Mouse (Mus musculus): ENCODE measurements around the gene Sbf2. TPM values are rescaled to one million over a fixed set of nuclear protein-coding genes. Genes with fewer than 3 reads are reported as not detected.

Sbf2 gene
- polyA plus RNA-seq, 1 experiment from 2014 or later, result 35.4 TPM

DNA sequence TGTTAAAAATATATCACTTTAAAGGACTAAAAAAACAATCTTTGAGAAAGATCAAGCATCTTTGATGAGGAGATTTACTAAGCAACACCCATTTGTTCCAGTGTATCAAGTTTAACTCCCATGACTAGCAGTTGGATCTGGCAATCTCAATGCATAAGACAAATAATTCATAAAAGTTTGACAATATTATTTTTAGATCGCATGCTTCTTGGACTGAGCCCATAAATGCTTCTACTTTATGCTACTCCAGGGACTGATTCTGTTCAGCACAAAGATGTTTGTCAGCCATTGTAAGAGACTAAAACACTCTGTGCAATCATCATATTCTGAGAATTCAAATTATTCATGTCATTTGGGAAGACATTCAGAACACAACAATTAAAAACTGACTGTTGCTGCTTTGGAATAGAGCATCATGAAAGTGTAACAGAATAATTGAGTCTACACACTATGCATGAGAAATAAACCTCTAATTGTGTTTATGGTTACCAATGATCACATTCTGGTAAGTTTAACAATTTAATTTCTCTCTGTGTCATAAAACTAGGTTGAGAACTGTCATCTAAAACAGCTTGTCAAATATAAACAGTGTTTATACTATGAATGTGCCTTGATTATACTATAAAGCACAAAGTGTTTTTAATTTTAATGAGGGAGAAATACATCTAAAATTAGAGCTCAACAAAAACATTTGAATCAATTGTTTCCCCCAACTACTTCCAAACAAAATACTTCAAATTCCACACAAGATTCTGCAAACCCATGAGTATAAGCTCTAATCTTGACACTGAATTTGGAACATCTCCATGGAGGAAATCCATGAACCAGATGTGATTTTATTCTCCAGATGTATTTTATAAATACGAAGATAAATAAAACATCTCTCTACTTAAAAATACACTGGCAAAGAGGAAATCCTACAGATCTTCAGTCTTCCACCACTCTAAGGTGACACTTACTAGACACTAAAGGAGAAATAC, 98.2 kb downstream of the Sbf2 start:
- Histone ChIP-seq H3K36me3 (ENCODE audit: control insufficient read depth, insufficient read depth, low read length) (no peaks in the 10 kb centered on the region), H3K27me3 (ENCODE audit: control insufficient read depth, insufficient read depth, low read length) (no peaks in the 10 kb centered on the region), H3K4me2 (no peak overlapping the region), H3K9ac (ENCODE audit: low read depth, low read length) (no peak overlapping the region), H3K4me3 (ENCODE audit: low read depth, low read length) (no peak overlapping the region), H3K4me1 (ENCODE audit: control insufficient read depth, insufficient read depth, low read length) (no peaks in the 10 kb centered on the region), H3K27ac (ENCODE audit: low read depth, low read length) (no peak overlapping the region), H3K9me3 (replicated peaks; ENCODE audit: control insufficient read depth, low read length) (no peaks in the 10 kb centered on the region)
- 88% methylated on average over 2 of the region's 2 CpGs for WGBS (ENCODE audit: insufficient replicate concordance)
- ATAC-seq (replicated peaks; ENCODE audit: insufficient number of reproducible peaks, low FRiP score, low TSS enrichment), result no peak

DNA sequence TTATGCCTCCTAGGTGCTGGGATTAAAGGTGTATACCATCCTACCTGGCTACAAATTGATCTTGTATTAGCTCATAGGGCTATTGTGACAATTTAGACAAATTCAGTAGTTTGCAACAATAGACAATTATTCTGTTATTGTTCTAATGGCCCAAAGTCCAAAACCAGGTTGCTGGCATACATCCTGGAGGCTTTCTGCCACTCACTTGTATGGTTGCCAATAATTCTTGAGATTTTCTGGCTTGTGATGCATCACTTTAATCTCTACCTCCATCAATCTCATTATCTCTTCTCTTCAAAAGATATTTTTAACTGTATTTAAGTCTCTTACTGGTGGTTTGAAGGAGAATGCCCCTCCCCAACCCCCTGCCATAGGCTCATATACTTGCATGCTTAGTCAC, 100.6 kb downstream of the Sbf2 start:
- Histone ChIP-seq H3K9me3 (replicated peaks; ENCODE audit: control insufficient read depth, low read length) (no peaks in the 10 kb centered on the region), H3K4me1 (ENCODE audit: control insufficient read depth, insufficient read depth, low read length) (no peaks in the 10 kb centered on the region), H3K36me3 (ENCODE audit: control insufficient read depth, insufficient read depth, low read length) (no peaks in the 10 kb centered on the region), H3K4me3 (ENCODE audit: low read depth, low read length) (no peak overlapping the region), H3K4me2 (no peak overlapping the region), H3K27ac (ENCODE audit: low read depth, low read length) (no peak overlapping the region), H3K27me3 (ENCODE audit: control insufficient read depth, insufficient read depth, low read length) (no peaks in the 10 kb centered on the region), H3K9ac (ENCODE audit: low read depth, low read length) (no peak overlapping the region)
- no peak for ATAC-seq (replicated peaks; ENCODE audit: insufficient number of reproducible peaks, low FRiP score, low TSS enrichment)

DNA sequence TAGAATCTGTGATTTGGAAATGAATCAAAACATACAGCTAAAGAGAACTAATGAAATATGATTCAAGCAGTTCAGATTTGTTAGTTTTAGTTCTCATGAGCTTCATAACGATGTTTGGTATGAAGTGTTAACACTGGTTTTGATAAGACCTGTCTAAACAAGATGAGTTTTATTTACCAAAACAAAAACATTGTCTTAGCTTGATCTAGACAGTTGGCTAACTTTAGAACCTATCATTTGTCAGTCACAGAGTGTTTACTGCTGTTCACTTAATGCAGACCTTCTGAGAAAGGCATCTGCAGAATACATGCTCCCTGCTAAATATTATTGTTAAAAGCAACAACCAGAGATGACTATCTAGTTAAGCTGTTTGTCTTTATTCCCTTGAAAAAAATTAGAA, 116.1 kb downstream of the Sbf2 start:
- no peak for ATAC-seq (replicated peaks; ENCODE audit: insufficient number of reproducible peaks, low FRiP score, low TSS enrichment)

DNA sequence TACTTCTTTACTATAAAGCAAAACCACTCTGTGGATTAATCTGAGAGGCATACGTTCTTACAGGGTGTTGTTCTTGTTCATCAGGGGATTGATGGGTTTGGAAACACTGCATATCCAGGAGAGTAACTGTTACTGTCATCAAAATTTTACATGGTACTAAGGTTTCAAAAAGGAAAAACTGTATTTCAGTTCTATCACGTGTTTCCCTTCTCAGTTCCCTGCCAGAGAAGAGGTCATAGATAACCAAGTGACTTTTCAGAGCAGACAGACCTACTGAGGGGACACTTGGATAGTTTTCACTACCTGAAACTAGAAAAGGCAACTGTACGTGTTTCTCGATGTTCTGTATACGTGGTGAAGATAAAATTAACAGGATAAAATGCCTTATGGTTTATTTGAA, 123.7 kb downstream of the Sbf2 start:
- H3K9me3 ChIP-seq (replicated peaks; ENCODE audit: control insufficient read depth, low read length), result no peaks in the 10 kb centered on the region
- no peaks in the 10 kb centered on the region for H3K36me3 ChIP-seq (ENCODE audit: control insufficient read depth, insufficient read depth, low read length)
- no peak overlapping the region for H3K4me3 ChIP-seq (ENCODE audit: low read depth, low read length)
- no peaks in the 10 kb centered on the region for H3K4me1 ChIP-seq (ENCODE audit: control insufficient read depth, insufficient read depth, low read length)
- ATAC-seq (replicated peaks; ENCODE audit: insufficient number of reproducible peaks, low FRiP score, low TSS enrichment), result no peak
- no peaks in the 10 kb centered on the region for H3K27me3 ChIP-seq (ENCODE audit: control insufficient read depth, insufficient read depth, low read length)
- no peak overlapping the region for H3K9ac ChIP-seq (ENCODE audit: low read depth, low read length)
- 77% methylated on average over 5 of the region's 5 CpGs for WGBS (ENCODE audit: insufficient replicate concordance)
- no peak overlapping the region for H3K4me2 ChIP-seq
- no peak overlapping the region for H3K27ac ChIP-seq (ENCODE audit: low read depth, low read length)

More for the DNA sequence above, 116.1 kb downstream of the Sbf2 start:
- 79% methylated on average over 1 of the region's 1 CpGs for WGBS (ENCODE audit: insufficient replicate concordance)
- H3K4me3 ChIP-seq (ENCODE audit: low read depth, low read length), result no peak overlapping the region
- no peaks in the 10 kb centered on the region for H3K27me3 ChIP-seq (ENCODE audit: control insufficient read depth, insufficient read depth, low read length)
- H3K4me2 ChIP-seq, result no peak overlapping the region
- no peaks in the 10 kb centered on the region for H3K9me3 ChIP-seq (replicated peaks; ENCODE audit: control insufficient read depth, low read length)
- H3K27ac ChIP-seq (ENCODE audit: low read depth, low read length), result no peak overlapping the region
- no peaks in the 10 kb centered on the region for H3K36me3 ChIP-seq (ENCODE audit: control insufficient read depth, insufficient read depth, low read length)
- no peaks in the 10 kb centered on the region for H3K4me1 ChIP-seq (ENCODE audit: control insufficient read depth, insufficient read depth, low read length)
- no peak overlapping the region for H3K9ac ChIP-seq (ENCODE audit: low read depth, low read length)

DNA sequence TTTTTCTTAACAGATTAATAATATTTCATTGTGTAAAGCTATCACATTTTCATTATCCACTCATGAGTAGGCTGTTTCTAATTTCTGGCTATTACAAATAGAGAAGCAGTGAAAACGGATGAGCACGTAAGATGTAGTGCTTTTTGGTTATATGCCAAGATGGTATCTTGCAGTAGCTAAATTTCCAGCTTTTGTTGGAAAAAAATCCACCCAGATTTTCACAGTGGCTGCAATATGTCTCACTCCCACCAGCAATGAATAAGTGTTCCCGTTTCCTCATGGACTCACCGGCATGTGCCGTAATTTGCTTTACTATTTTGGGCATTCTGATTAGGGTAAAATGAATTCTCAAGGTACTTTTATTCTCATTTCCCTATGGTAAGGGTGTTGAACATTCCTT, 129.7 kb downstream of the Sbf2 start:
- Histone ChIP-seq H3K4me1 (ENCODE audit: control insufficient read depth, insufficient read depth, low read length) (no peaks in the 10 kb centered on the region), H3K36me3 (ENCODE audit: control insufficient read depth, insufficient read depth, low read length) (no peaks in the 10 kb centered on the region), H3K27ac (ENCODE audit: low read depth, low read length) (no peak overlapping the region), H3K4me3 (ENCODE audit: low read depth, low read length) (no peak overlapping the region), H3K9ac (ENCODE audit: low read depth, low read length) (no peak overlapping the region), H3K4me2 (no peak overlapping the region), H3K27me3 (ENCODE audit: control insufficient read depth, insufficient read depth, low read length) (no peaks in the 10 kb centered on the region), H3K9me3 (replicated peaks; ENCODE audit: control insufficient read depth, low read length) (no peaks in the 10 kb centered on the region)
- 88% methylated on average over 5 of the region's 5 CpGs for WGBS (ENCODE audit: insufficient replicate concordance)
- no peak for ATAC-seq (replicated peaks; ENCODE audit: insufficient number of reproducible peaks, low FRiP score, low TSS enrichment)

GRCm38 (mm10) chr7:110470987-110471386, 143.7 kb downstream of the Sbf2 start:
- Histone ChIP-seq H3K9ac (ENCODE audit: low read depth, low read length) (no peak overlapping the region), H3K36me3 (ENCODE audit: control insufficient read depth, insufficient read depth, low read length) (no peaks in the 10 kb centered on the region), H3K4me1 (ENCODE audit: control insufficient read depth, insufficient read depth, low read length) (no peaks in the 10 kb centered on the region), H3K27me3 (ENCODE audit: control insufficient read depth, insufficient read depth, low read length) (no peaks in the 10 kb centered on the region), H3K27ac (ENCODE audit: low read depth, low read length) (no peak overlapping the region), H3K4me2 (no peak overlapping the region), H3K4me3 (ENCODE audit: low read depth, low read length) (no peak overlapping the region), H3K9me3 (replicated peaks; ENCODE audit: control insufficient read depth, low read length) (no peaks in the 10 kb centered on the region)
- WGBS (ENCODE audit: insufficient replicate concordance), result 60% methylated on average over 6 of the region's 6 CpGs
- no peak for ATAC-seq (replicated peaks; ENCODE audit: insufficient number of reproducible peaks, low FRiP score, low TSS enrichment)

DNA sequence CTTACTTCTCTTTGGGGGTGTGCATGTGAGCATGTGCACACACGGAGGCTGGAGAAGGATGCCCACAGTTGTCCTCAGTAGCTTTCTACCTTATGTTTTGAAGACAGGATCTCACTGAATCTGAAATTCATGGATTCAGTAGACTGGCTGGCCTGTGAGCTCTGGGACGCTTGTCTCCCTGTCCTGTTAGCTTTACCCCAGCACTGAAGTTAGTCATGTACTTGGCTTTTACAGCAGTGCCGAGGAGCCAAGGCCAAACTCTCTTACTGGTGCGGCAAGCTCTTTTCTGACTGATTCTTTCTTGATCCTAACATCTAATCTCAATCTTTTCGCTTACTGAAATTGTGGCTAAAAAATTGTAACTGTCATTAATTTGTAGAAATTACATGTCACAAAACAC, 151.3 kb downstream of the Sbf2 start:
- Histone ChIP-seq H3K4me2 (no peak overlapping the region), H3K36me3 (ENCODE audit: control insufficient read depth, insufficient read depth, low read length) (no peaks in the 10 kb centered on the region), H3K9ac (ENCODE audit: low read depth, low read length) (no peak overlapping the region), H3K4me3 (ENCODE audit: low read depth, low read length) (no peak overlapping the region), H3K27me3 (ENCODE audit: control insufficient read depth, insufficient read depth, low read length) (no peaks in the 10 kb centered on the region), H3K9me3 (replicated peaks; ENCODE audit: control insufficient read depth, low read length) (no peaks in the 10 kb centered on the region), H3K4me1 (ENCODE audit: control insufficient read depth, insufficient read depth, low read length) (no peaks in the 10 kb centered on the region), H3K27ac (ENCODE audit: low read depth, low read length) (no peak overlapping the region)
- WGBS (ENCODE audit: insufficient replicate concordance), result 73% methylated on average over 5 of the region's 5 CpGs
- no peak for ATAC-seq (replicated peaks; ENCODE audit: insufficient number of reproducible peaks, low FRiP score, low TSS enrichment)

- no peak for ATAC-seq (replicated peaks; ENCODE audit: insufficient number of reproducible peaks, low FRiP score, low TSS enrichment)
These were observed 182.4 kb downstream of the Sbf2 start for GRCm38 (mm10) chr7:110432301-110432700.

DNA sequence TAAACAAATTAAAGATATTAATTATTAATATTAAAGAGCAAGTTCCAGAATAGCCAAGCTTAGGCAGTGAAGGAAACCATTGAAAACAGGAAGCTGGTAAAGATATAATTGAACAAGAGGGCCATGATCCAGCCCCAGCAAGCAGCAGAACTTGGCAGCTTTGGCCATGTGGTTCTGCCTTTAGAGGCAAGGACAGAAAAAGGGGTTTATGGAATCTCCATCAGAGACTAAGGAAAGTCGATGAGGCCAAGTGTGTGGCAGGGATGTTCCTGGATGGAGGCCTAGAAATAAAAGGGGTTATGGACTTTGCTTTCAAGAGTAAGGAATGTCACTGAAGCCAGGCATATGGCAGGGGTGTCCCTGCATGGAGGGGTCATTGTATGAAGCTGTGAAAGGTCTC, 198.4 kb downstream of the Sbf2 start:
- Histone ChIP-seq H3K27me3 (ENCODE audit: control insufficient read depth, insufficient read depth, low read length) (no peaks in the 10 kb centered on the region), H3K36me3 (ENCODE audit: control insufficient read depth, insufficient read depth, low read length) (no peaks in the 10 kb centered on the region), H3K27ac (ENCODE audit: low read depth, low read length) (no peak overlapping the region), H3K9ac (ENCODE audit: low read depth, low read length) (no peak overlapping the region), H3K4me3 (ENCODE audit: low read depth, low read length) (no peak overlapping the region), H3K4me2 (no peak overlapping the region), H3K9me3 (replicated peaks; ENCODE audit: control insufficient read depth, low read length) (no peaks in the 10 kb centered on the region), H3K4me1 (ENCODE audit: control insufficient read depth, insufficient read depth, low read length) (no peaks in the 10 kb centered on the region)
- 68% methylated on average over 1 of the region's 1 CpGs for WGBS (ENCODE audit: insufficient replicate concordance)
- ATAC-seq (replicated peaks; ENCODE audit: insufficient number of reproducible peaks, low FRiP score, low TSS enrichment), result no peak

More at GRCm38 (mm10) chr7:110432301-110432700, 182.4 kb downstream of the Sbf2 start:
- H3K9me3 ChIP-seq (replicated peaks; ENCODE audit: control insufficient read depth, low read length), result no peaks in the 10 kb centered on the region
- no peaks in the 10 kb centered on the region for H3K27me3 ChIP-seq (ENCODE audit: control insufficient read depth, insufficient read depth, low read length)
- H3K4me1 ChIP-seq (ENCODE audit: control insufficient read depth, insufficient read depth, low read length), result no peaks in the 10 kb centered on the region
- no peak overlapping the region for H3K9ac ChIP-seq (ENCODE audit: low read depth, low read length)
- 17% methylated on average over 4 of the region's 4 CpGs for WGBS (ENCODE audit: insufficient replicate concordance)
- H3K4me2 ChIP-seq, result no peak overlapping the region
- H3K4me3 ChIP-seq (ENCODE audit: low read depth, low read length), result no peak overlapping the region
- H3K27ac ChIP-seq (ENCODE audit: low read depth, low read length), result no peak overlapping the region
- peaks cover 3% of the 10 kb centered on the region; the same call in 1 of the 2 replicates for H3K36me3 ChIP-seq (ENCODE audit: control insufficient read depth, insufficient read depth, low read length)

All from heart, embryonic 11.5 days (tissue).